Mouse (Mus musculus): ENCODE measurements around the gene Snx11. TPM values are rescaled to one million over a fixed set of nuclear protein-coding genes. Genes with fewer than 3 reads are reported as not detected.
"Not testable (repeated sequence)": the region's sequence is repeated elsewhere in the genome, so short reads cannot be mapped to it uniquely, and the experiment has no call there.

The Snx11 gene
- polyA plus RNA-seq, 1 experiment from 2014 or later: 10.9 TPM

GRCm38 (mm10) chr11:96815895-96816294 is 38.5 kb upstream of the Snx11 start:
- Histone ChIP-seq H3K9ac (no peak overlapping the region), H3K36me3 (peaks cover 69% of the 10 kb centered on the region), H3K27ac (no peak overlapping the region), H3K4me1 (replicated peaks) (no peaks in the 10 kb centered on the region), H3K27me3 (no peaks in the 10 kb centered on the region), H3K9me3 (replicated peaks) (no peaks in the 10 kb centered on the region), H3K4me2 (no peak overlapping the region), H3K4me3 (no peak overlapping the region)
- 97% methylated on average over 2 of the region's 2 CpGs for WGBS
- ATAC-seq (replicated peaks; ENCODE audit: insufficient number of reproducible peaks, insufficient read depth, low FRiP score, low read depth): no peak

DNA sequence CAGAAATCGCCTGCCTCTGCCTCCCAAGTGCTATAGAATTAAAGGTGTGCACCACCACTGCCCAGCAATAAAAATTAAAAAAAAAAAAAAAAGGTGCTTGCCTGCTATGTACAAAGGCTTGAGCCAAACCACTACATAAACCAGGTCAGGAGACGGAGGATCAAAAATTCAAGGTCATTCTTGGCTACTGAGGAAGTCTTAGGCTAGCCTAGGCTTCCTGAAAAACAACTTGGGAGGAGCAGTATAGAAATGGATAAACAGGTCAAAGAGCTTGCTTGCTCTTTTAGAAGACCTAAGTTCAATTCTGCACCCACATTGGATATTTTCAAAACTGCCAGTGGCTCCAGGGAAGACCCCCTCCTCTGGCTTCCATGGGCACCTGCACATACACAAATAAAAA is 37.1 kb upstream of the Snx11 start:
- Histone ChIP-seq H3K4me2 (no peak overlapping the region), H3K4me1 (replicated peaks) (no peaks in the 10 kb centered on the region), H3K9ac (no peak overlapping the region), H3K27ac (no peak overlapping the region), H3K9me3 (replicated peaks) (no peaks in the 10 kb centered on the region), H3K36me3 (peaks cover 69% of the 10 kb centered on the region), H3K27me3 (no peaks in the 10 kb centered on the region), H3K4me3 (no peak overlapping the region)
- WGBS: 83% methylated on average over 2 of the region's 2 CpGs
- ATAC-seq (replicated peaks; ENCODE audit: insufficient number of reproducible peaks, insufficient read depth, low FRiP score, low read depth): no peak

DNA sequence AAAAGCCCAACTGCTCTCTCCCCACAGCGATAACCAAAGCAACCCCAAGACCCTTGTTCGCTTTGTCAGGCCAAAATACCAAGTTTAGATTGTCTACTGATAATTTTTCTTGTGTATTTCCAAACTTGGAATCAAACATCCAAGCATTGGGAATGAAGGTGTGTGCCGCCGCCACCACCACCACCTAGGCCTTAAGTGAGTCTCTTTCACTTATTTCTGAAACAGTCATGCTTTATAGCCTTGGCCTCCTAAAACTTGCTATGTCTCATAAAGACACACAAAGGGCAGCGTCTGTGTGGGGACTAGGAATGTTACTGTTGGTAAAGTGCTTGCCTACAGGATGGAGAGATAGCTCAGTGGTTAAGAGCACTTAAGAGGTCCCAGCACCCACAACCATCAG is 36.6 kb upstream of the Snx11 start:
- H3K9me3 ChIP-seq (replicated peaks): no peaks in the 10 kb centered on the region
- no peak overlapping the region for H3K4me2 ChIP-seq
- H3K27me3 ChIP-seq: no peaks in the 10 kb centered on the region
- H3K4me1 ChIP-seq (replicated peaks): no peaks in the 10 kb centered on the region
- peaks cover 69% of the 10 kb centered on the region for H3K36me3 ChIP-seq
- no peak overlapping the region for H3K27ac ChIP-seq
- H3K9ac ChIP-seq: no peak overlapping the region
- WGBS: 84% methylated on average over 5 of the region's 5 CpGs
- H3K4me3 ChIP-seq: no peak overlapping the region
- ATAC-seq (replicated peaks; ENCODE audit: insufficient number of reproducible peaks, insufficient read depth, low FRiP score, low read depth): no peak

- ATAC-seq (replicated peaks; ENCODE audit: insufficient number of reproducible peaks, insufficient read depth, low FRiP score, low read depth): no peak
- H3K4me1 ChIP-seq (replicated peaks): no peaks in the 10 kb centered on the region
- peaks cover 69% of the 10 kb centered on the region for H3K36me3 ChIP-seq
- no peak overlapping the region for H3K9ac ChIP-seq
- no peak overlapping the region for H3K4me3 ChIP-seq
- H3K27ac ChIP-seq: no peak overlapping the region
- no peak overlapping the region for H3K4me2 ChIP-seq
- H3K27me3 ChIP-seq: no peaks in the 10 kb centered on the region
- H3K9me3 ChIP-seq (replicated peaks): no peaks in the 10 kb centered on the region
- 87% methylated on average over 4 of the region's 4 CpGs for WGBS
These were observed 36.1 kb upstream of the Snx11 start for GRCm38 (mm10) chr11:96813455-96813854.

DNA sequence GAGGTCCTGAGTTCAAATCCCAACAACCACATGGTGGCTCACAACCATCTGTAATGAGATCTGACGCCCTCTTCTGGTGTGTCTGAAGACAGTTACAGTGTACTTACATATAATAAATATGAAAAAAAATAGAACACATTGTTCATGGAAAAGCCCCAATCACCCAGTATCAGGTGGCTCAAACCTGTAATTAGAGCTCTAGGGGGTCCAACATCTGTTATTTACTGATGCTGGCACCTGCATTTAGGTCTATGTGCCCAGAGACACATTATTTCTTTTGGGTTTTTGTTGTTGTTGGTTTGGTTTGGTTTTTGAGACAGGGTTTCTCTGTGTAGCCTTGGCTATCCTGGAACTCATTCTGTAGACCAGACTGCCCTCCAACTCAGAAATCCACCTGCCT is 33.8 kb upstream of the Snx11 start:
- H3K9ac ChIP-seq; ATAC-seq (replicated peaks; ENCODE audit: insufficient number of reproducible peaks, insufficient read depth, low FRiP score, low read depth); H3K4me2 ChIP-seq; H3K4me3 ChIP-seq; H3K27ac ChIP-seq; H3K9me3 ChIP-seq (replicated peaks); H3K4me1 ChIP-seq (replicated peaks); H3K27me3 ChIP-seq: not testable (repeated sequence)
- WGBS: 79% methylated on average over 1 of the region's 1 CpGs
- H3K36me3 ChIP-seq: peaks cover 59% of the 10 kb centered on the region

GRCm38 (mm10) chr11:96809562-96810235 is 32.3 kb upstream of the Snx11 start:
- Histone ChIP-seq H3K4me2 (no peak overlapping the region), H3K27me3 (no peaks in the 10 kb centered on the region), H3K27ac (no peak overlapping the region), H3K9ac (no peak overlapping the region), H3K4me3 (no peak overlapping the region), H3K36me3 (peaks cover 61% of the 10 kb centered on the region), H3K9me3 (replicated peaks) (no peaks in the 10 kb centered on the region), H3K4me1 (replicated peaks) (no peaks in the 10 kb centered on the region)
- no peak for ATAC-seq (replicated peaks; ENCODE audit: insufficient number of reproducible peaks, insufficient read depth, low FRiP score, low read depth)
- 95% methylated on average over 6 of the region's 6 CpGs for WGBS

DNA sequence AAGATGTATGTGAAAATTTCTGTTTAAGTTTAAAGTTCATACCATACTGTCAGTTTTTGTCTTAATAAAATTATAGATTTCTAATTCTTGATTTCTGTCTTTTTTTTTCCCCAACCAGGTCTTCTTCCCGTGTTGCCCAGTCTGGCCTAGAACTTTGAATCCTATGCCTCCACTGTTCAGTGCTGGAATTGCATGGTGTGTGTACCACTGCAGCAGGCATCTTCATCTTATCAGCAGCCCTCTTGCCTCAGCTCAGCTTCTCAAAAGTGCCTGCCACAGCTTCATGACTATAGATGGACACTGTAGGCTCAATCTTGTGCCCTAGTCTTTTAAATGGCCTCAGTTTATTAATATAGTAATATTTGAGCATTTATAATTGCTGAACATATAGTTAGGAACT is 30.7 kb upstream of the Snx11 start:
- Histone ChIP-seq H3K9me3 (replicated peaks) (no peaks in the 10 kb centered on the region), H3K4me2 (no peak overlapping the region), H3K27ac (no peak overlapping the region), H3K27me3 (no peaks in the 10 kb centered on the region), H3K4me3 (no peak overlapping the region), H3K9ac (no peak overlapping the region), H3K4me1 (replicated peaks) (no peaks in the 10 kb centered on the region), H3K36me3 (peaks cover 71% of the 10 kb centered on the region)
- no peak for ATAC-seq (replicated peaks; ENCODE audit: insufficient number of reproducible peaks, insufficient read depth, low FRiP score, low read depth)
- WGBS: 38% methylated on average over 1 of the region's 1 CpGs

- Histone ChIP-seq H3K36me3 (peaks cover 79% of the 10 kb centered on the region), H3K27ac (no peak overlapping the region), H3K9ac (no peak overlapping the region), H3K9me3 (replicated peaks) (no peaks in the 10 kb centered on the region), H3K4me2 (no peak overlapping the region), H3K4me1 (replicated peaks) (no peaks in the 10 kb centered on the region), H3K4me3 (no peak overlapping the region), H3K27me3 (no peaks in the 10 kb centered on the region)
- 88% methylated on average over 5 of the region's 5 CpGs for WGBS
- ATAC-seq (replicated peaks; ENCODE audit: insufficient number of reproducible peaks, insufficient read depth, low FRiP score, low read depth): no peak
These were observed 28.2 kb upstream of the Snx11 start for GRCm38 (mm10) chr11:96805606-96806005.

DNA sequence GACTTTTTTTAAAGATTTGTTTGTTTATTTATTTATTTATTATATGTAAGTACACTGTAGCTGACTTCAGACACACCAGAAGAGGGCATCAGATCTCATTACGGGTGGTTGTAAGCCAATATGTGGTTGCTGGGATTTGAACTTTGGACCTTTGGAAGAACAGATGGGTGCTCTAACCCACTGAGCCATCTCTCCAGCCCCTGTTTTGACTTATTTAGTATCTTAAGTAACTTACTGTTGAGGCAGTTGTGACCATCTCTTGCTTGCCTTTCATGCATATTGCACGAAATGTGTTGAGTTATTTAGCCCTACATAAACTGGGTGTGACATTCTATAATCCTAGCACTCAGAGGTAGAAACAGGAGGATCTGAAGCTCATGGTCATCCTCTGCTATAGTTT is 22.2 kb upstream of the Snx11 start:
- Histone ChIP-seq H3K9ac (no peak overlapping the region), H3K4me1 (replicated peaks) (0 out of 2 replicates have a peak, but pooled peaks cover 2% of the 10 kb centered on the region), H3K27ac (no peak overlapping the region), H3K4me2 (no peak overlapping the region), H3K4me3 (no peak overlapping the region), H3K27me3 (no peaks in the 10 kb centered on the region), H3K9me3 (replicated peaks) (no peaks in the 10 kb centered on the region), H3K36me3 (peaks cover 29% of the 10 kb centered on the region)
- ATAC-seq (replicated peaks; ENCODE audit: insufficient number of reproducible peaks, insufficient read depth, low FRiP score, low read depth): no peak
- 88% methylated on average over 2 of the region's 2 CpGs for WGBS

DNA sequence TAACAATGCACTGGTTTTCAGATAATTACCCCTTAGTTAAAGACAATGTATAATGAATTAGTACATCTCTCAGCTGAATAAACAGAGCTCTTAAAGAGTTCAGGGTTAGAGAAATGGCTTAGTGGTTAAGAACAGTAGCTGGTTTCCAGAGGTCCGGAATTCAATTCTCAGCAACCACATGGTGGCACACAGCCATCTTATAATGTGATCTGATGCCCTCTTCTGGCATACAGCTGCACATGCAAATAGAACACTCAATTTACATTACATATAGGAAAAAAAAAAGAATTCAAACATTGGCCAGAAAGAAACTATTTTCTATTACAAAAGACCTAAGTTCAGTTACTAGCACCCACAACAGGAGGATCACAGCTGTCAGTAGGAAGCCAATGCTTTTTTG is 19.2 kb upstream of the Snx11 start:
- WGBS: 61% methylated on average over 1 of the region's 1 CpGs
- H3K36me3 ChIP-seq: peaks cover 7% of the 10 kb centered on the region
- peaks cover 14% of the 10 kb centered on the region; the same call in 1 of the 2 replicates for H3K4me1 ChIP-seq (replicated peaks)
- H3K27me3 ChIP-seq: no peaks in the 10 kb centered on the region
- ATAC-seq (replicated peaks; ENCODE audit: insufficient number of reproducible peaks, insufficient read depth, low FRiP score, low read depth): no peak
- no peaks in the 10 kb centered on the region for H3K9me3 ChIP-seq (replicated peaks)
- no peak overlapping the region for H3K4me2 ChIP-seq
- H3K27ac ChIP-seq: no peak overlapping the region
- H3K4me3 ChIP-seq: no peak overlapping the region
- H3K9ac ChIP-seq: no peak overlapping the region

- no peaks in the 10 kb centered on the region for H3K9me3 ChIP-seq (replicated peaks)
- no peak for ATAC-seq (replicated peaks; ENCODE audit: insufficient number of reproducible peaks, insufficient read depth, low FRiP score, low read depth)
- no peak overlapping the region for H3K4me2 ChIP-seq
- no peak overlapping the region for H3K4me3 ChIP-seq
- WGBS: 98% methylated on average over 2 of the region's 2 CpGs
- H3K36me3 ChIP-seq: peaks cover 2% of the 10 kb centered on the region
- H3K27ac ChIP-seq: no peak overlapping the region
- H3K27me3 ChIP-seq: no peaks in the 10 kb centered on the region
- H3K4me1 ChIP-seq (replicated peaks): peaks cover 15% of the 10 kb centered on the region
- H3K9ac ChIP-seq: no peak overlapping the region
These were observed 18.7 kb upstream of the Snx11 start for GRCm38 (mm10) chr11:96796081-96796480.

DNA sequence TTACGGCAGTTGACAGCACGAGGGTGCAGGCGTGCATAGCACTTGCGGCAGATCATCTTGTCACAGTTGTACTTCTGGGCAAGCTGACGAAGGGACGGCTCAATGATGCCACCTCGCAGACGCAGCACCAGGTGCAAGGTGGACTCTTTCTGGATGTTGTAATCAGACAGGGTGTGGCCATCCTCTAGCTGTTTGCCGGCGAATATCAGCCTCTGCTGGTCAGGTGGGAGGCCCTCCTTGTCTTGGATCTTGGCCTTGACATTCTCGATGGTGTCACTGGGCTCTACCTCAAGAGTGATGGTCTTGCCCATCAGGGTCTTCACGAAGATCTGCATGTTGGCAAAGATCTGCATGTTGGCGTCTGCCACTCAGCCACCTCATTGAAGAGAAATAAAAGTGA is 18.1 kb upstream of the Snx11 start:
- no peak for ATAC-seq (replicated peaks; ENCODE audit: insufficient number of reproducible peaks, insufficient read depth, low FRiP score, low read depth)
- Histone ChIP-seq H3K9me3 (replicated peaks) (no peaks in the 10 kb centered on the region), H3K4me1 (replicated peaks) (peaks cover 21% of the 10 kb centered on the region), H3K27me3 (no peaks in the 10 kb centered on the region), H3K4me3 (no peak overlapping the region), H3K4me2 (no peak overlapping the region), H3K27ac (no peak overlapping the region), H3K9ac (no peak overlapping the region), H3K36me3 (no peaks in the 10 kb centered on the region; the same call in 1 of the 2 replicates)
- 89% methylated on average over 13 of the region's 13 CpGs for WGBS

Data from heart, embryonic 15.5 days (tissue).